Mouse (Mus musculus) bone marrow, adult 2 months (tissue): ENCODE data around the gene Scp2d1. TPM values are rescaled to one million over a fixed set of nuclear protein-coding genes. Genes with fewer than 3 reads are reported as not detected.
"Not testable (repeated sequence)": the region's sequence is repeated elsewhere in the genome, so short reads cannot be mapped to it uniquely, and the experiment has no call there.

Source experiments
- H3K27ac ChIP-seq: fragments of 200-500 bp; 2 replicates; pipeline ENCODE4 v1.5.1; 2012; ENCODE audit warnings: low read depth, mild to moderate bottlenecking, control low read depth, inconsistent platforms, low read length; ENCODE audit not compliant: control insufficient read depth, poor library complexity, insufficient read depth
- H3K4me1 ChIP-seq: fragments of 200-500 bp; 2 replicates; pipeline ENCODE4 v1.6.1; 2011; ENCODE audit warnings: low read length; ENCODE audit not compliant: control insufficient read depth, insufficient read depth
- H3K4me3 ChIP-seq: fragments of 200-500 bp; replicated peaks from 2 replicates; pipeline ENCODE3; 2011; ENCODE audit warnings: mild to moderate bottlenecking, low read depth, low read length, control low read depth; ENCODE audit not compliant: control insufficient read depth
- CTCF ChIP-seq: fragments of 200-500 bp; IDR thresholded peaks from 2 replicates; pipeline ENCODE4 v1.5.1; 2011; ENCODE audit warnings: low read length, control low read depth; ENCODE audit not compliant: control insufficient read depth, insufficient read depth
- POLR2A ChIP-seq: fragments of 200-500 bp; IDR thresholded peaks from 2 replicates; pipeline ENCODE4 v1.6.1; 2011; ENCODE audit warnings: low read depth, mild to moderate bottlenecking, control low read depth, low read length, borderline replicate concordance; ENCODE audit not compliant: control insufficient read depth
- WGBS: fragments of 180-500 bp; shearing (Covaris S2); methylation state at CpG from one replicate; pipeline ENCODE4 v1.1.7; 2018; 5-methylcytosine and 5-hydroxymethylcytosine counted together
- polyA plus RNA-seq: library from polyadenylated mRNA; stranded (reverse); fragments of >200 nt; gene quantifications from 2 replicates; pipeline ENCODE4 v1.2.4, GENCODE M21; 2011; ENCODE audit warnings: low replicate concordance; ENCODE audit not compliant: missing spikeins, insufficient read depth, insufficient read length

Gene Scp2d1
- polyA plus RNA-seq: not detected in 2 replicates

DNA sequence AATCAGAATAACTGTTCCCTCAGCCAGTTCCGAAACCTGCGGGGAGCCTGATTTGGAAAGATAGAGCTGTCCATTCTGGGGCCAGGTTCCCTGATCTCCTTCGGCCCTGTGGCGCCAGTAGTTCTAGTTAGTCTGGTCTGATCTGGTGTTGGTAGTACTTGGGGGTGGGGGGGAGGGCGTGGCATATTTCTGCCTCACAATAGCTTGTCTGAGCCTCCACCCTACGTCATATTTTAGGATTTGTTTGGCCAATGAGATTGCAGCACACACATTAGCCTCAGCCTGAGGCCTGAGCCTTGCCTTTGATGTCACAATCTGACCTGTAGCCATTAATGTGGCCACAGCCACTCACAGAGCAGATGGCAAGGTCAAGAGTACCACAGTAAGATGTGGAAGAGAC, at the start of gene Scp2d1:
TSS of gene Scp2d1 (plus strand) at position 301 of the 400 bp plus-strand sequence.
- H3K27ac ChIP-seq, H3K4me1 ChIP-seq, H3K4me3 ChIP-seq: not testable (repeated sequence)
- 79% methylated on average over 6 of the region's 6 CpGs for WGBS

DNA sequence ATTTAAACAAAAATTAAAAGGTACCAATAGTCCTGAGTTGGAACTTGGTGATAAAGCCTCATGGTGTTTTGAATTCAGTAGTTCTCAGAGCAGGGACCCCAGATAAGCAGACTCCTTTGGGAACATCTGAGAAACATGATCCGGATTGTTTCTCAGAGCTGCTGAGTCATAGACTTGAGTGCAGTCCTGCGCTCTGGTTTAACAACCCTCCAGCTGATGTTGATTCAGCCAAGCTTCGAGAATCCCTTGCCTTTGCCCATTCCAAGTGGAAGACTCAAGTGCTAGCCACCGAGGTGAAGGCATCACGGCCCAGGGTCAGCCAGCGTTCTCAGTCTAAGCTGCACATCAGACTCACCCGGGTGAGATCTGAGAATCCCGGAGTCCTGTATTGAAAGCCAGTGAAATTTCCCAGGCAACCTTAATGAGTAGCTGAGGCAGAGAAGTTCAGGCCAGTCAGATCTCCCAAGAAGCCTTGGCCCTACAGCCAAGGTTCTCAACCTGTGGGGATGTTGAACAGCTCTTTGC, 48.8 kb upstream of the Scp2d1 start:
- WGBS: 88% methylated on average over 8 of the region's 8 CpGs
- no peaks in the 10 kb centered on the region for H3K4me1 ChIP-seq
- no peak for TF ChIP-seq POLR2A
- no peak for TF ChIP-seq CTCF
- no peak overlapping the region for H3K27ac ChIP-seq
- H3K4me3 ChIP-seq: no peak overlapping the region

DNA sequence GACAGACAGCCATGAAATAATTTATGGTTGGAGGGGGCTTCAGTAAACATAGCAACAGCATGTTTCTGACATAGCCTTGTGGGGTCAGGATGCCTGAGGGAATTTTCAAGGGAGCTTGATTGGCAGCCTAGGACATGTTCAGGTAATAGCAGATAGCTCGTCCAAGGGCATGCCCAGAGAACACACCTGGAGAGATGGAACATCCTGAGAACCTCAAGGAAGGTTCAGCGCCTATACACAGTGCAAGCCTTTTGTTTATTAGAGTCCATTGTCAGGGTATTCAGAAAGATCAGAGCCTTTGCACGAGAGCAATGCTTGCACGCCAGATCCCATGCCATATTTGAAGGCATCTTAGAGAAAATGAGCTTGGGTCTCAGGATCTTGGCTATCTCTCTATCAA, 47.8 kb upstream of the Scp2d1 start:
- Histone ChIP-seq H3K27ac (no peak overlapping the region), H3K4me3 (no peak overlapping the region), H3K4me1 (no peaks in the 10 kb centered on the region)
- TF ChIP-seq CTCF: no peak
- no peak for TF ChIP-seq POLR2A
- 86% methylated on average over 4 of the region's 4 CpGs for WGBS

DNA sequence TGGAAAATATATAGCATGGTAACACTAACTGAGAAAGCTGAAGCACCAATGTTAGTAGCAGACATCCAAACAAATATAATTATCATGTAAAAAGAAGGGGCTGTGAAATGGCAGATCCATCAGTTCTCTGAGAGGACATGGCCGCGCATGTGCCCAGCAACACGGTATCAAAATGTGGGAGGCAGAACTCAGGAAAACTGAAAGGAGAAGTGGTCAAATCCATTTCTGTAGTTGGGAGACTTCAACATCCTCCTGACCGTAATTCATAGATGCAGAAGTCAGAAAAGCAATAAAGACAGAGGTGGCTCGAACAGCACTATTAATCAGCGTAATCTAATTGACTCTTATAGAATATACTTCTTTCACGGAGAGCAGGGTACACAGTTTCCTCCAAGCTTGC, 44.2 kb upstream of the Scp2d1 start:
- no peaks in the 10 kb centered on the region for H3K4me1 ChIP-seq
- no peak overlapping the region for H3K4me3 ChIP-seq
- no peak overlapping the region for H3K27ac ChIP-seq
- TF ChIP-seq CTCF: no peak
- no peak for TF ChIP-seq POLR2A
- WGBS: 32% methylated on average over 7 of the region's 7 CpGs

DNA sequence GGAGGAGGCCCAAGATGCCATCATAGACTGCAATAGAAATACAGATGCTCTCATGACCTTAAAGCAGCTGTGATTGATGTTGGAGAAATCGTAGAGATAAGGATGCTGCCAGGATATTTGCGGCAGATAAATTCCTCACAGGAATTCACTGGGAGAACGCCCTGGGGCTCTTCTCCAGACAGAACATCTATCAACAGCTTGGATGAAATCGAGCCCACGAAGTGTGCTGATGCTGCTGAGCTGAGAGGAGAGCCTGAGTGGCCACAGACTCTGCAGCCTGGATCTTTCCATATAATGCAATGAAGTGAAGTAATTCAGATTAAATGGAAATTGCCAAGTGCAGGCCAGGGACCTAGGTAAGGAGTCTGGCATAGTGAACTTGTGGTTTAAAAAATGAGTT, 42.7 kb upstream of the Scp2d1 start:
- Histone ChIP-seq H3K4me1 (no peaks in the 10 kb centered on the region), H3K27ac (no peak overlapping the region), H3K4me3 (no peak overlapping the region)
- 76% methylated on average over 5 of the region's 5 CpGs for WGBS
- no peak for TF ChIP-seq CTCF
- TF ChIP-seq POLR2A: no peak

DNA sequence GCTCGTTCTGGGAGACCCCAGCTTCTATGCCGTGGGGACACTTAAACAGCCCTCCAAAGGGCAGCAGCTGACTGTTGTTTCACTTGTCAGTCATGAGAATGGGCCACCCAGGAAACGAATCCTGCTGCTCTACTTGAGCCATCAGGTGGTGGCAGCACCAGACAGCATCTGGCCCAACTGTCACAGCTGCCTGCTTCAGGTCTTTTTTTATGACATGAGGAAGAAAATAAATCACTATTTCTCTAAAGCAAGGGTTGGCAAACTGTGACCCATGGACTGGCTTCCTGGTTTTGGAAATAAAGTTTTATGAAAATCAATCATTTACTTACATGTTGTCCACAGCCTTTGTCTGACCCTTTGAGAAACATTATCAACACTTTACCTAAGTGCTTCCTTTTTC, 41.6 kb upstream of the Scp2d1 start:
- TF ChIP-seq CTCF: no peak
- no peak for TF ChIP-seq POLR2A
- Histone ChIP-seq H3K27ac (no peak overlapping the region), H3K4me1 (no peaks in the 10 kb centered on the region), H3K4me3 (no peak overlapping the region)
- WGBS: 53% methylated on average over 3 of the region's 3 CpGs

DNA sequence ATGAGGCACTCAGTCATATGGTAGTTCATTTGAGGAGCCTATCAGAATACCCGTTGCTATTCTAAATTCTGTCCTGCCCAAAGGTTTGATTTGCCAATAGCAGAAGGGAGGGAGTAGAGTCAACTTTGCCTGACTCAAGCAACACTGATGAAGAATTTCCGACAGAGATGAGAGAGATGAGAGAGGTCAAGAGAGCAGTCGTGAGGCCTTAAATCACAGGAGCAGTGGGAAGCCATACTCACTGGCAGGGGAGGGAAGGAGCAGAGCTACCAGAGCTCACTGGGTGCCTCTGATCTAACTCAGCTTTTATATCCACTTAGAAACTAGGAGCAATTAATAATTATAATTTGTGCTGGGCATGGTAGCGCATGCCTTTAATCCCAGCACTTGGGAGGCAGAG, 41.0 kb upstream of the Scp2d1 start:
- H3K27ac ChIP-seq: no peak overlapping the region
- H3K4me3 ChIP-seq: no peak overlapping the region
- WGBS: 80% methylated on average over 4 of the region's 4 CpGs
- TF ChIP-seq POLR2A (no peak), CTCF (no peak)
- H3K4me1 ChIP-seq: no peaks in the 10 kb centered on the region

DNA sequence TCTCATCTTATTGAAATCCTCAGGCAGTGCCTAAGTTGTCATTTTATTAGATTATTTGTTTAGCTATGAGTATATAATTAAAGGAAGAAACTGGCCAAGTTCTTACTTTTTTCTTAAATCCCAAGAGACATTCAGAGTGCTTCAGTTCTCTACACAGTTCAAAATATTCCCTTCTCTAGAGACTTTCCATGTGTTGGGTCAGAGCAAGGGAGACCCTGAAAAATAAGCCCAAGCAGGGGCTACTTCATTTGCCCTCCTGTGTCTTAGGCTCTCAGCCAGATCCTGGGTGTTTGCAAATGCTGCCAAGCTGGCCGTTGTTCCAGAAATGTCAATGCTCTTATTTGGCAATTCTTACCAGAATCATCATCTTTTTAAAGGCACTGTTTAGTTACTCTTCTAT, 40.3 kb upstream of the Scp2d1 start:
- H3K27ac ChIP-seq: no peak overlapping the region
- 87% methylated on average over 1 of the region's 1 CpGs for WGBS
- no peak for TF ChIP-seq POLR2A
- no peak for TF ChIP-seq CTCF
- no peaks in the 10 kb centered on the region for H3K4me1 ChIP-seq
- no peak overlapping the region for H3K4me3 ChIP-seq

DNA sequence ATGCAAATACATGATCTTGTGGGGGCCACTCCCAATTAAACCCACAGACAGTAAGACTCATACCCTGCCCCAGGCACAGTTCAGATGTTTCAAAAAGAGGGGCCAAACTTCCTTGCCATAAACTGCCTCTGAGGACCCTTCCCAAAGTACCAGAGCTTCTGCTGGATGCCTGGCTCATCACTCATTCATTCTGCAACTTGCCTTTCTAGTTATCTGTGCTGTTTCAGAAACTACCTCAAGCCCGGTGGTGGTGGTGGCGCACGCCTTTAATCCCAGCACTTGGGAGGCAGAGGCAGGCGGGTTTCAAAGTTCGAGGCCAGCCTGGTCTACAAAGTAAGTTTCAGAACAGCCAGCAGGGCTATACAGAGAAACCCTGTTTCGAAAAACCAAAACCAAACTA, 39.6 kb upstream of the Scp2d1 start:
- H3K4me1 ChIP-seq: no peaks in the 10 kb centered on the region
- TF ChIP-seq POLR2A: no peak
- TF ChIP-seq CTCF: no peak
- no peak overlapping the region for H3K4me3 ChIP-seq
- WGBS: 86% methylated on average over 6 of the region's 6 CpGs
- no peak overlapping the region for H3K27ac ChIP-seq
